Mouse (Mus musculus) bone marrow, adult 2 months (tissue): ENCODE measurements around the gene Tdrd7.

Experiments
- CTCF ChIP-seq: fragments of 200-500 bp; IDR thresholded peaks from 2 replicates; pipeline ENCODE4 v1.5.1; 2011; ENCODE audit warnings: low read length, control low read depth; ENCODE audit not compliant: control insufficient read depth, insufficient read depth
- POLR2A ChIP-seq: fragments of 200-500 bp; IDR thresholded peaks from 2 replicates; pipeline ENCODE4 v1.6.1; 2011; ENCODE audit warnings: low read depth, mild to moderate bottlenecking, control low read depth, low read length, borderline replicate concordance; ENCODE audit not compliant: control insufficient read depth

DNA sequence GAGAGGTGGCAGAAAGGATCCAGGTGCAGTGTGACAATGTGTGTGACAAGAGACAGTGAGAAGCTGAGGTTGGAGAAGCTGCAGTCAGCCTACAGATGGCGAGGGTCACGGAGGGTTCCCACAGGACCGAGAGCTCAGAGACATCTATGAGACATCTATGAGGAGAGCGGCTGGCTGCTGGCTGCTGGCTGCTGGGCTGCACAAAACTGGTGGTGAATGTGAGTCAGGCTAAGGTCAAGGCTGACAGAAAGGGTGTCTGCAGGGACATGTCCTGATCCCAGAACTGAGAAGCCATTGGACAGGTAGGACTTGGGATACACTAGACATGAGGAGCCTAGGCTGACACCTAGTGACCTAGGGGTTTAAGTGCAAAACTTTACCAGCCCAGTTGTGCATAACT lies 41.1 kb upstream of the Tdrd7 start:
- TF ChIP-seq CTCF = no peak
- TF ChIP-seq POLR2A = no peak
